ENCODE assay signal across 10 mouse cellular contexts in genomic region chr9:105048351-105048750, GRCm38 (mm10). TPM values are rescaled to one million over a fixed set of nuclear protein-coding genes. Genes with fewer than 3 reads are reported as not detected.
DNase-seq lines count a peak whose midpoint lies in the region; ATAC-seq and TF ChIP-seq lines count a peak whose summit lies in the region.
"Had no signal": no experiment of that assay in that cellular context is flagged by ENCODE, and none has a peak within 500 bp of the region (broad histone marks: within the 10 kb centered on the region; RNA-seq: fewer than 3 reads in every experiment).

No protein-coding gene starts in this region.

- H3K4me2 ChIP-seq in forebrain, embryonic 13.5 days = no peak overlapping the region
- no peak overlapping the region for H3K4me2 ChIP-seq in forebrain, embryonic 11.5 days (ENCODE audit: low read depth, low read length, severe bottlenecking)
- H3K4me2 ChIP-seq in hindbrain, postnatal 0 days (ENCODE audit: low read depth, low read length) = 0 out of 2 replicates have a peak overlapping the region, but pooled peaks have one; percentile 13
- H3K4me2 ChIP-seq: heart, embryonic 13.5 days had no signal

- no peak for TF ChIP-seq CTCF in hindbrain, postnatal 0 days (IDR thresholded peaks at IDR 0.05; ENCODE audit: low read depth)

- no peaks in the 10 kb centered on the region for H3K4me1 ChIP-seq in forebrain, embryonic 13.5 days
- no peaks in the 10 kb centered on the region for H3K4me1 ChIP-seq in forebrain, embryonic 11.5 days (replicated peaks; ENCODE audit: control insufficient read depth, insufficient read depth, low read length)
- H3K4me1 ChIP-seq in hindbrain, postnatal 0 days (ENCODE audit: insufficient read depth, low read length) = peaks cover 8% of the 10 kb centered on the region; the same call in 1 of the 2 replicates
- no peaks in the 10 kb centered on the region for H3K4me1 ChIP-seq in embryonic facial prominence, embryonic 10.5 days
- H3K4me1 ChIP-seq: heart, embryonic 13.5 days had no signal

- ATAC-seq in forebrain, embryonic 13.5 days = no peak
- no peak for ATAC-seq in forebrain, embryonic 11.5 days (replicated peaks; ENCODE audit: low FRiP score)
- peak; percentile 80 for ATAC-seq in hindbrain, postnatal 0 days

- H3K9ac ChIP-seq in forebrain, embryonic 13.5 days = no peak overlapping the region
- no peak overlapping the region for H3K9ac ChIP-seq in forebrain, embryonic 11.5 days (ENCODE audit: low read length)
- no peak overlapping the region for H3K9ac ChIP-seq in hindbrain, postnatal 0 days (replicated peaks; ENCODE audit: low read length)
- H3K9ac ChIP-seq: heart, embryonic 13.5 days had no signal

- WGBS in forebrain, embryonic 13.5 days = 51% methylated on average over 10 of the region's 10 CpGs
- 66% methylated on average over 10 of the region's 10 CpGs for WGBS in forebrain, embryonic 11.5 days
- WGBS in hindbrain, postnatal 0 days = 20% methylated on average over 10 of the region's 10 CpGs
- 71% methylated on average over 10 of the region's 10 CpGs for WGBS in embryonic facial prominence, embryonic 10.5 days

- H3K36me3 ChIP-seq in forebrain, embryonic 13.5 days (ENCODE audit: poor library complexity, severe bottlenecking) = no peaks in the 10 kb centered on the region
- H3K36me3 ChIP-seq in forebrain, embryonic 11.5 days (ENCODE audit: control insufficient read depth, insufficient read depth, low read length) = no peaks in the 10 kb centered on the region
- H3K36me3 ChIP-seq in hindbrain, postnatal 0 days (ENCODE audit: insufficient read depth, low read length) = no peaks in the 10 kb centered on the region
- no peaks in the 10 kb centered on the region for H3K36me3 ChIP-seq in embryonic facial prominence, embryonic 10.5 days (replicated peaks)
- H3K36me3 ChIP-seq: heart, embryonic 13.5 days had no signal

- H3K27ac ChIP-seq in forebrain, embryonic 13.5 days = 0 out of 2 replicates have a peak overlapping the region, but pooled peaks have one; percentile 8
- no peak overlapping the region for H3K27ac ChIP-seq in forebrain, embryonic 11.5 days (ENCODE audit: low read depth, low read length)
- H3K27ac ChIP-seq in hindbrain, postnatal 0 days = peak overlapping the region; percentile 41; the same call in 1 of the 2 replicates
- no peak overlapping the region for H3K27ac ChIP-seq in embryonic facial prominence, embryonic 10.5 days (replicated peaks)
- H3K27ac ChIP-seq: heart, embryonic 13.5 days had no signal

- intact Hi-C loops in left cerebral cortex, postnatal 36 days (cut with DNase I) = no loop called here

- no peaks in the 10 kb centered on the region for H3K27me3 ChIP-seq in forebrain, embryonic 13.5 days
- no peaks in the 10 kb centered on the region for H3K27me3 ChIP-seq in forebrain, embryonic 11.5 days (ENCODE audit: control insufficient read depth, insufficient read depth, low read length)
- H3K27me3 ChIP-seq in hindbrain, postnatal 0 days (ENCODE audit: insufficient read depth, low read length) = no peaks in the 10 kb centered on the region
- no peaks in the 10 kb centered on the region for H3K27me3 ChIP-seq in embryonic facial prominence, embryonic 10.5 days (replicated peaks; ENCODE audit: low read depth, poor library complexity, severe bottlenecking)
- H3K27me3 ChIP-seq: heart, embryonic 13.5 days had no signal

- no peak overlapping the region for H3K4me3 ChIP-seq in forebrain, embryonic 13.5 days
- no peak overlapping the region for H3K4me3 ChIP-seq in forebrain, embryonic 11.5 days (ENCODE audit: low read depth, low read length)
- H3K4me3 ChIP-seq in hindbrain, postnatal 0 days (ENCODE audit: low read length) = no peak overlapping the region
- no peak overlapping the region for H3K4me3 ChIP-seq in embryonic facial prominence, embryonic 10.5 days
- H3K4me3 ChIP-seq: heart, embryonic 13.5 days had no signal

- no peaks in the 10 kb centered on the region for H3K9me3 ChIP-seq in forebrain, embryonic 13.5 days (replicated peaks)
- H3K9me3 ChIP-seq in forebrain, embryonic 11.5 days (ENCODE audit: control insufficient read depth, low read length) = no peaks in the 10 kb centered on the region
- H3K9me3 ChIP-seq in hindbrain, postnatal 0 days (ENCODE audit: low read length) = no peaks in the 10 kb centered on the region
- no peaks in the 10 kb centered on the region for H3K9me3 ChIP-seq in embryonic facial prominence, embryonic 10.5 days
- H3K9me3 ChIP-seq: heart, embryonic 13.5 days had no signal

- DNase-seq in forebrain, embryonic 11.5 days (ENCODE audit: low spot score) = no peak
- DNase-seq in hindbrain, postnatal 0 days (ENCODE audit: low spot score) = peak; percentile 86
- DNase-seq in left cerebral cortex, postnatal 36 days (ENCODE audit: low spot score in 2 of 2) = peak; percentile 49 to 65
- DNase-seq in right cerebral cortex, postnatal 25 days = peak; percentile 66
- DNase-seq in kidney, postnatal 10 days = no peak
- DNase-seq in embryonic facial prominence, embryonic 10.5 days (ENCODE audit: low spot score) = no peak
- no peak for DNase-seq in gastrocnemius, postnatal 10 days
- DNase-seq: kidney, postnatal 14 days had no signal

RNA-seq across cellular contexts. Expression of gene Mrpl3, which starts 4.7 kb away (rescaled TPM):
- polyA plus RNA-seq in forebrain, embryonic 13.5 days (2015; fragmentation: Nextera tagmentation; extraction: Ambion mirVana) = 105 and 110 TPM in 2 replicates
- 125 and 126 TPM in 2 replicates for polyA plus RNA-seq in forebrain, embryonic 11.5 days (2014; fragmentation: Nextera tagmentation; extraction: Ambion mirVana)
- total RNA-seq in hindbrain, postnatal 0 days (2014; rRNA removed) = 57.0 and 67.3 TPM in 2 replicates
- 95.2 and 96.3 TPM in 2 replicates for polyA plus RNA-seq in hindbrain, postnatal 0 days (2015; fragmentation: Nextera tagmentation; extraction: Ambion mirVana)
- 10 to 100 TPM; 79.4 to 84.8 TPM for total RNA-seq in left cerebral cortex, postnatal 36 days (2021)
- 102 and 108 TPM in 2 replicates for polyA plus RNA-seq in embryonic facial prominence, embryonic 10.5 days (2016; fragmentation: Nextera tagmentation; extraction: Ambion mirVana)
- total RNA-seq in gastrocnemius, postnatal 10 days (2021) = 10 to 100 TPM; 91.1 to 95.9 TPM

Comparison
In these comparisons a context has a peak if more than half of its experiments do, and no peak if none do; other contexts are left out.
1. H3K27ac ChIP-seq: peak in forebrain, embryonic 13.5 days (single experiment) and hindbrain, postnatal 0 days (single experiment); none in forebrain, embryonic 11.5 days (single experiment) and embryonic facial prominence, embryonic 10.5 days (single experiment).
2. DNase-seq: peak in hindbrain, postnatal 0 days (single experiment), left cerebral cortex, postnatal 36 days (2 of 2) and right cerebral cortex, postnatal 25 days (single experiment); none in forebrain, embryonic 11.5 days (single experiment), kidney, postnatal 10 days (single experiment), embryonic facial prominence, embryonic 10.5 days (single experiment) and gastrocnemius, postnatal 10 days (single experiment).